Mouse (Mus musculus) heart, adult 9 months (tissue): ENCODE data around the gene Mast4.
"Not testable (repeated sequence)": the region's sequence is repeated elsewhere in the genome, so short reads cannot be mapped to it uniquely, and the experiment has no call there.

ENCODE experiments used
- DNase-seq, 2 experiments: peaks; one replicate each; pipeline ENCODE4 v3.0.0; 2022; ENCODE audit warnings: low spot score in 2 of 2

The Mast4 gene

GRCm38 (mm10) chr13:102753714-102754556 is 580.4 kb downstream of the Mast4 start:
- no peak for DNase-seq

DNA sequence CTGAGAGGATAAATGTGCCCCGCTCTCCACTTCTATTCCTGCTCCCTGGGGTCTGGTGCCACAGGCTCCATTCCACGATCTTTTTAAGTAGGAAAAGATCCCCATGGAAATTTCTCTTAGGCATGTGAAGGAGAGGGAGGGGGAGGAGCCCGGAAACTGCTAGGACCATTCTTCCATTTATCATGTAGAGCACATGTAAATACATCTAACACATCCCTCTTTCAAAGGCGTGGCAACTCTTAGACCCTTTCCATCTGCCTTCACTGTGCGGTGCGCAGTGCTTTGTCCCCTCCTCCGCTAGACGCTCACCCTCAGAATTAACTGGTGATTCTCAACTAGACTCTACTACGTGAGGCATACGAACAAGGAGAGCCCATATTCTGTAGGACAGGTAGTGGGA is 584.4 kb downstream of the Mast4 start:
- DNase-seq, result no peak

GRCm38 (mm10) chr13:102749194-102749593 is 585.1 kb downstream of the Mast4 start:
- no peak for DNase-seq

- peak in 1 of 2 experiments; percentile 30 for DNase-seq
Measured at GRCm38 (mm10) chr13:102746803-102747561, 587.3 kb downstream of the Mast4 start.

DNA sequence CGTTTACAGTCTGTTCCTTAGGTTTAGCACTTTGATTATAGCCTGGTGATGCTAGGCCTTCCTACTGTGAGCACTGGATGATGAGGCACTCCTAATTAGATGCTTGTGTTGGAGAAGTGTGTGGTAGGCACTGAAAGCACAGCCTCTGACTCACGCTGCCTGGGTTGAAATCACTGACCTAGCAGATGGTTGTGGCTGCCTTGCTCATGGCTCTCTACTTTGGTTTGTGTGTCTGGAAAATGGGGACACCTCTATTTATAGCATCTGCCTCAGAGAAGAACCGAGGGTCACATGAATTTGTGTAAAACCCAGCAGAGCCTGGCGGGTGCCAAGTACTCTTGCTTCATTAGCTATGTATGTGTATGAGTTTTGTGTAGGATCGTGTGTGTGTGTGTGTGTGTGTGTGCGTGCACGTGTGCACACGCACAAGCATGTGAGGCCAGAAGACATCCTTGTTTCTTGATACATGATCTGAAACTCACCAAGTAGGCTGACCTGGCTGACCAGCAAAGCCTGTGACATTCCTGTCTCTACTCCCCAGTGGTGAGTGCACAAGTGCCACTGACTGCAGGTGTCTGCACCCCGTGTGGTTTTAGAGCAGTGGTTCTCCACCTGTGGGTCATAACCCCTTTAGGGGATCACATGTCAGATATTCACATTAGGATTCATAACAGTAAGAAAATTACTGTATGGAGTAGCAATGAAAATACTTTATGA is 588.5 kb downstream of the Mast4 start:
- no peak for DNase-seq

GRCm38 (mm10) chr13:102745270-102745600 is 589.1 kb downstream of the Mast4 start:
- no peak for DNase-seq

GRCm38 (mm10) chr13:102744481-102745269 is 589.6 kb downstream of the Mast4 start:
- DNase-seq, result peak; percentile 27 to 39

GRCm38 (mm10) chr13:102739720-102740535 is 594.4 kb downstream of the Mast4 start:
- DNase-seq, result no peak

DNA sequence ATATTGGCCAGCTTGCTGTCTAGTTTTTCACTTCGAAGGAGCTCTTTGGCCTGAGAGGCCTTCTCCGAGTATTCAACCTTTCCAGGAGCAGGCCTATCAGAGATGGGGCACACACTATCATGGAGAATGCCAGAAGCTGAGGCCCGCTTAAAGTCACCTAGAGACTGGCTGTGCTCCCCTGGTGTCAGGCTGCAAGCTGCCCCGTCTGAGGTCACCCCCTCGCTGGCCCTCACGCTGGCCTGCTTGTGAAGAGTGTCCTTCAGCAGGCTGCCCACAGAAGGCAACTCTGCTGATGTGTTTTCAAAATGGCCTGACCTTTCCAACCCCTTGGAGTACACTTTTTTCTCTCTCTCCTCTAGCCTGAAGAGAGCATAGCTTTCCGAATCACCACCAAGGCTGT is 596.5 kb downstream of the Mast4 start:
- DNase-seq, result no peak

- no peak for DNase-seq
Measured at GRCm38 (mm10) chr13:102733063-102733462, 601.2 kb downstream of the Mast4 start.

DNA sequence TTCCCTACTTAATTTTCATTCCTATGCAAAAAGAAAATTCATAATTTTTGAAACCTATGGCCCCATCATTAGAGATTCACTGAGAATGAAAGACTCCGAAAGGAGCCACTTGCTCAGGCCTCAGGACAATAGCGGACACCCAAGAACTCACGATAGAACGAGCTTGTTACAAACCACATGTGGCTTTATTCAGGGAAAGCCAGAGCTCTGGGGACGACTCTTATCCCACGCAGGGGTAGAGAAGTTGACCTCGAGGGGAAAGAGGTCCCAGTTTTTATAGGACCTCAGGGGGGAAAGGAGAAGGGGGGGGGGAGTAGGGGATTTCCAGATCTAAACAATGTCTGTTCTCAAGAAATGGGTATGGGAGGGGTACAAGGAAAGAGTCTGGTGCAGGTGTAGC is 605.3 kb downstream of the Mast4 start:
- not testable (repeated sequence) for DNase-seq

- no peak for DNase-seq
Measured at GRCm38 (mm10) chr13:102728035-102728434, 606.3 kb downstream of the Mast4 start.

DNA sequence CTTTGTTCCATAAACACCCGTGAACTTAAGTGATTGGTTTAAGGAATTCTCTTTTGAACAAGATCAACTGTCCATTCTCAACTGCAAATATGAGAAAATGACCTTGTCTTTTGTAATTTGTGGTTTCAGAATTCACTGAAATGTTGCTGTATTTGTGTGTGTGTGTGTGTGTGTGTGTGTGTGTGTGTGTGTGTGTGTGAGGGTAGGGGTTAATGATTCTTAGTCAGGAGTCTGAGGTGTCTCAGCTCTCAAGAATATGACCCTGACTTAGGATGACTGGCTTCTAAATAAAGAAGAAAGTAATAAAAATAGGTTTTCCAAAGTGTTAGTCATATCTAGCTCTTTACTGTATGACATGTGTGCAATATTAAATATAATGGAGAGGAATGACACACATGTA is 607.4 kb downstream of the Mast4 start:
- DNase-seq, result no peak

DNA sequence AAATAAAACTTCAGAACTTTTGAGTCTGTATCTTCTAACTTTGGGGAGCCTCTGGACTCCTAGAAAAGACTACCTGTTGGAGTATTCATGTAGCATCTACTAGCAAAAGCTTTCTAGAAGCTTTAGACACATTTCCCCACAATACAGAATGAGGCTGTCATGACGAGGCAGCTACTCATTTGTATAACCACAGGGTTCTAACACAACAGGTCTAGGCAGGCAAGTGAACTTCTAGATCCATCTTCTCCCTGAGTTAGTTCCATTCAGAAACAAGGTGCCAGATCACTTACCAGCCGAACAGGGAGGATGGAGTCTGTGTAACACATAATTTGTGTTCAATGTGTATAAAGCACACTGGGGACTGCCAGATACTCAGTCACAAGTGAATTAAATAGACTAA is 608.4 kb downstream of the Mast4 start:
- no peak for DNase-seq

DNA sequence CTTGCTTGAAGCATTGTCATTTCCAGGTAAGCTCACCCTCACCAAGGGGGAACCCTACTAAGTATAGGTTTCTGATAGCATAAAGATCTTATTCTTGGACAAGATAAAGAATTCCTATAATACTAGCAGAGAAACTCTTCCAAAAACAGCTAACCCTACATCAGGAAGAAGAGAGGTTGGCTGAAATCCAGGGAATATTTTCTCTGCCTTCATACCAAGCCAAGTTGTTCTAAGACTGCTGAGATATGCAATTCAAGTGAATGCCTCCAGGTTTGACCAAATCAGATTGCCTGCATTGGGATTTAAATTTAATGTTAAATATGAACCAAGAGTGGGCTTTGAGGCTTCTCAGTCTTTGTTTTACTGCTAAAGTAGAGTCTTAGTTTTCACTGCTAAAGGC is 608.9 kb downstream of the Mast4 start:
- no peak for DNase-seq

- DNase-seq, result no peak
Measured at GRCm38 (mm10) chr13:102716973-102717372, 617.3 kb downstream of the Mast4 start.

- DNase-seq, result no peak
Measured at GRCm38 (mm10) chr13:102700744-102701143, 633.6 kb downstream of the Mast4 start.

DNA sequence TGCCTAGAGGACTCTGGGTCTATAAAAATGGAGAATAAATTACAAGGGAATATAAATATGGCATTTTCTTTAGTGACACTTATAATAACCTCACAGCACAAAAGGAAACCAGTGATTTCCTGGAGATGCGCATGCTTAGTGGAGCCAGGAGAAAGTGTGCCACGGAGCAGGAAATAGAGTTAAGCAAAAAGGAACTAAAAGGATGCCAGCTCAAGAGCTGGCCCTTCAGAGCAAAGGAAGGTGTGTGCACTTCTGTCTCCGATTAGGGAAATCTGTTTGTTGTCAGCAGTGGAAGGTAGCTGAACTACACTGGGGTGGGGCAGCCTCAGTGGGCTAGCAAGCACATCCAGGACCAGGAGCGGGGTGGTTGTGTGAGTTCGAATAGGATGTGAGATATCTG is 634.1 kb downstream of the Mast4 start:
- no peak for DNase-seq

DNA sequence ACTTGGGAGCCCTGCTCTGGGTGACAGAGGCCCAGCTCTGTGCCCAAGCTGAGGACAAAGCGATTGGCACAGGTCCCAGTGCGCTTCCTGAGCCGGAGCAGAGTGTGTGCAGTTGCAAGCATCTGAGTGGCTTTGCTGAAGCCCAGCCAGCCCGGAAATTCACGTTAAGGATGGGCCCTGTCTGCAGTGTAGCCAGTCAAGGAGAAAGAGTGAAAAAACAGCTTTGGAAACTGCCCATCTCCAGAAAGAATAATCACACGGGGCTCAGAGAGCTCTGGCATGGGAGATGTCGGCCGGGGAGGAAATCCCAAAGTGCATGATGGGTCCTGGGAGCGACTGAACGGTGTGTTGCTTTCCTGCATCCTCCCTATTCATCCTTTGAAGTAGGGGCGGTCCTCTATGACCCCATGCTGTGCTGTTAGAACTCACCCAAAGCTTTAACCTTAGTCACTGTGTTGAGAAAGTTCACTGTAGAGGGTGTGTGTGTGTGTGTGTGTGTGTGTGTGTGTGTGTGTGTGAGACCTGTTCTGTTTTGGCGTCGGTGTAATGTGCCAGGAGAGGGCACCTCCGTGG is 635.5 kb downstream of the Mast4 start:
- peak; percentile 46 to 47 for DNase-seq

DNA sequence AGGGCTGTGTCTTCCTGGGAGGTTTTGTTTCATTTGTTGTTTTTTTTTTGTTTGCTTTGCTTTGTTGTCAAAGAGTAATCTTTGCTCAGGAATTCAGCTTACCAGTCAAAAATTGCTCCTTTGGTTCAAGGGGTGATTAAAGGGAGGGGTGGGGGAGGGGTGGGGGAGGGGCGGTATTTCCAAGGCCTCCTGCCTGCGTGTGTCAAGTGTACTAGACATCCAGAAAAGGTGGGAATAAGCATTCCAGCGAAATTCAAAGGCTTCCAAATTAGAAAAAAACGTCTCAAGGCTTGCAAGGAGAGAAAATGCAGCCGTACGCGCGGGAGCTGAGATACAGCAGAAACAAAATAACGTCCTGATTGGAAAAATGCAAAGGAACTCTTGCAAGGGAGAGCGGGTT is 636.0 kb downstream of the Mast4 start:
- DNase-seq, result no peak
